Mouse (Mus musculus): Measurements from ENCODE around the gene Pkp4. TPM values are rescaled to one million over a fixed set of nuclear protein-coding genes. Genes with fewer than 3 reads are reported as not detected.
"Not testable (repeated sequence)": the region's sequence is repeated elsewhere in the genome, so short reads cannot be mapped to it uniquely, and the experiment has no call there.

Pkp4 gene
- total RNA-seq, 2 experiments from 2014 or later: 199 to 207 TPM

GRCm38 (mm10) chr2:59351303-59352099 lies 190.9 kb downstream of the Pkp4 start:
- DNase-seq (ENCODE audit: low spot score in 2 of 2): no peak
- intact Hi-C loops (cut with DNase I): loop anchor here (5.0 kb wide), 1 partner anchor 71 kb away; no protein-coding TSS in a partner anchor

GRCm38 (mm10) chr2:59353821-59354220 lies 193.2 kb downstream of the Pkp4 start:
- intact Hi-C loops (cut with DNase I): loop anchor here (5.0 kb wide), 1 partner anchor 68 kb away; no protein-coding TSS in a partner anchor
- no peak for DNase-seq (ENCODE audit: low spot score in 2 of 2)

- DNase-seq (ENCODE audit: low spot score in 2 of 2): no peak
- intact Hi-C loops (cut with DNase I): no loop called here
These were observed 195.1 kb downstream of the Pkp4 start for GRCm38 (mm10) chr2:59355531-59356289.

GRCm38 (mm10) chr2:59359760-59360342 lies 199.2 kb downstream of the Pkp4 start:
- DNase-seq (ENCODE audit: low spot score in 2 of 2): no peak
- intact Hi-C loops (cut with DNase I): no loop called here

GRCm38 (mm10) chr2:59361350-59361780 lies 200.7 kb downstream of the Pkp4 start:
- intact Hi-C loops (cut with DNase I): no loop called here
- no peak for DNase-seq (ENCODE audit: low spot score in 2 of 2)

GRCm38 (mm10) chr2:59364156-59364842 lies 203.6 kb downstream of the Pkp4 start:
- intact Hi-C loops (cut with DNase I): no loop called here
- no peak for DNase-seq (ENCODE audit: low spot score in 2 of 2)

GRCm38 (mm10) chr2:59367191-59367590 lies 206.5 kb downstream of the Pkp4 start:
- no peak for DNase-seq (ENCODE audit: low spot score in 2 of 2)
- intact Hi-C loops (cut with DNase I): no loop called here

- no peak for DNase-seq (ENCODE audit: low spot score in 2 of 2)
- intact Hi-C loops (cut with DNase I): no loop called here
These were observed 212.5 kb downstream of the Pkp4 start for GRCm38 (mm10) chr2:59373113-59373512.

- intact Hi-C loops (cut with DNase I): no loop called here
These were observed 217.4 kb downstream of the Pkp4 start for GRCm38 (mm10) chr2:59378096-59378495.

GRCm38 (mm10) chr2:59378861-59379260 lies 218.2 kb downstream of the Pkp4 start:
- intact Hi-C loops (cut with DNase I); DNase-seq (ENCODE audit: low spot score in 2 of 2): not testable (repeated sequence)

More at GRCm38 (mm10) chr2:59378096-59378495, 217.4 kb downstream of the Pkp4 start:
- no peak for DNase-seq (ENCODE audit: low spot score in 2 of 2)

- DNase-seq (ENCODE audit: low spot score in 2 of 2): no peak
- intact Hi-C loops (cut with DNase I): no loop called here
These were observed 222.6 kb downstream of the Pkp4 start for GRCm38 (mm10) chr2:59383231-59383630.

- peak in 1 of 2 experiments; percentile 49 for DNase-seq (ENCODE audit: low spot score in 2 of 2)
- intact Hi-C loops (cut with DNase I): no loop called here
These were observed 223.5 kb downstream of the Pkp4 start for GRCm38 (mm10) chr2:59383852-59384776.

GRCm38 (mm10) chr2:59385211-59385935 lies 224.7 kb downstream of the Pkp4 start:
- intact Hi-C loops (cut with DNase I): no loop called here
- DNase-seq (ENCODE audit: low spot score in 2 of 2): no peak

GRCm38 (mm10) chr2:59389971-59390370 lies 229.3 kb downstream of the Pkp4 start:
- intact Hi-C loops (cut with DNase I): no loop called here
- DNase-seq (ENCODE audit: low spot score in 2 of 2): no peak

GRCm38 (mm10) chr2:59393177-59393576 lies 232.5 kb downstream of the Pkp4 start:
- no peak for DNase-seq (ENCODE audit: low spot score in 2 of 2)
- intact Hi-C loops (cut with DNase I): no loop called here

GRCm38 (mm10) chr2:59394651-59395050 lies 234.0 kb downstream of the Pkp4 start:
- intact Hi-C loops (cut with DNase I): no loop called here
- no peak for DNase-seq (ENCODE audit: low spot score in 2 of 2)

GRCm38 (mm10) chr2:59395160-59395650 lies 234.6 kb downstream of the Pkp4 start:
- DNase-seq (ENCODE audit: low spot score in 2 of 2); intact Hi-C loops (cut with DNase I): not testable (repeated sequence)

GRCm38 (mm10) chr2:59396555-59396954 lies 235.9 kb downstream of the Pkp4 start:
- intact Hi-C loops (cut with DNase I): no loop called here

More at GRCm38 (mm10) chr2:59396555-59396954, 235.9 kb downstream of the Pkp4 start:
- no peak for DNase-seq (ENCODE audit: low spot score in 2 of 2)

All from left cerebral cortex, postnatal 25 days (tissue).